Comparison of ENCODE assay signal across 17 mouse cellular contexts in the genomic region with DNA sequence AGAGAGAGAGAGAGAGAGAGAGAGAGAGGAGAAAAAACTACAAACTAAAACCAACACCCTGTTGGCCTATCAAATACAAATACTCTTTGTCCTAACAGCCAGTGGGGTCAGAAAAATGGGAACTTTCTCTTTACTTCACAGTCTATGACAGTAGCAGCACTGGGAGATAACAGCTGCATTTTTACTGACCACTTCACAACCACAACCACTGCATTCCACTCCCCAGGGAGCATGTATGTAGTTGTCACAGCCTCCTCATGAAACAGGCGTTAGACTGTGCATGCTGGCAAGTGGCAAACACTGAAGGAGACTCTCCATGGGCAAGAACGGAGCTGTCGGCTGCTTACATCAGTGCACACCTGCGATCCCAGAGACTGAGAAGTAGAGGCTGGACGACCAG.
"Had no signal": no experiment of that assay in that cellular context is flagged by ENCODE, and none has a peak within 500 bp of the region (broad histone marks: within the 10 kb centered on the region; RNA-seq: fewer than 3 reads in every experiment).

No protein-coding gene starts in this region.

- H3K27ac ChIP-seq: neural tube, embryonic 12.5 days; neural tube, embryonic 13.5 days; neural tube, embryonic 15.5 days; stomach, embryonic 15.5 days; stomach, postnatal 0 days had no signal

- H3K9me3 ChIP-seq: neural tube, embryonic 12.5 days; neural tube, embryonic 13.5 days; neural tube, embryonic 15.5 days; stomach, embryonic 15.5 days had no signal

- H3K4me2 ChIP-seq: neural tube, embryonic 12.5 days; neural tube, embryonic 13.5 days; neural tube, embryonic 15.5 days; stomach, embryonic 15.5 days had no signal

- H3K27me3 ChIP-seq: neural tube, embryonic 12.5 days; neural tube, embryonic 13.5 days; neural tube, embryonic 15.5 days; stomach, embryonic 15.5 days had no signal

- H3K9ac ChIP-seq: neural tube, embryonic 12.5 days; neural tube, embryonic 13.5 days; neural tube, embryonic 15.5 days; stomach, embryonic 15.5 days had no signal

- H3K36me3 ChIP-seq: neural tube, embryonic 12.5 days; neural tube, embryonic 13.5 days; neural tube, embryonic 15.5 days; stomach, embryonic 15.5 days had no signal

- H3K4me3 ChIP-seq: neural tube, embryonic 12.5 days; neural tube, embryonic 13.5 days; neural tube, embryonic 15.5 days; stomach, embryonic 15.5 days had no signal

- DNase-seq: retina, postnatal 1 day; right cerebral cortex, adult 18-20 months; right cerebral cortex, postnatal 14 days; right cerebral cortex, postnatal 25 days; right cerebral cortex, postnatal 4 days; spleen, adult 18-20 months; thymus, adult 18-20 months; thymus, adult 2 months; thymus, postnatal 14 days; thymus, postnatal 25 days; thymus, postnatal 36 days; thymus, postnatal 4 days had no signal
